Mouse (Mus musculus): ENCODE measurements around the gene Arhgef39. TPM values are rescaled to one million over a fixed set of nuclear protein-coding genes. Genes with fewer than 3 reads are reported as not detected.

Arhgef39 gene
- polyA plus RNA-seq, 1 experiment from 2014 or later = 54.0 TPM

GRCm38 (mm10) chr4:43447251-43447650 lies 52.2 kb downstream of the Arhgef39 start:
- Histone ChIP-seq H3K9ac (no peak overlapping the region), H3K9me3 (no peaks in the 10 kb centered on the region), H3K27ac (no peak overlapping the region), H3K27me3 (0 out of 2 replicates have a peak, but pooled peaks cover 7% of the 10 kb centered on the region), H3K4me1 (peaks cover 13% of the 10 kb centered on the region), H3K36me3 (peaks cover 35% of the 10 kb centered on the region), H3K4me2 (no peak overlapping the region), H3K4me3 (no peak overlapping the region)
- no peak for ATAC-seq (ENCODE audit: borderline replicate concordance, extremely low read depth, low FRiP score, low TSS enrichment)
- 90% methylated on average over 13 of the region's 13 CpGs for WGBS

Other genes starting within 250 kb of the Arhgef39 start
- 0.24 and 0.29 TPM in 2 replicates for gene Atp8b5, start 232.5 kb downstream of the Arhgef39 start, polyA plus RNA-seq (2015; fragmentation: Nextera tagmentation; extraction: Ambion mirVana)
- gene Rusc2, start 117.7 kb downstream of the Arhgef39 start, polyA plus RNA-seq (2015; fragmentation: Nextera tagmentation; extraction: Ambion mirVana) = 13.0 and 14.0 TPM in 2 replicates
- 0.14 and 0.25 TPM in 2 replicates for gene Fam166b, start 70.6 kb downstream of the Arhgef39 start, polyA plus RNA-seq (2015; fragmentation: Nextera tagmentation; extraction: Ambion mirVana)
- 8.3 and 8.5 TPM in 2 replicates for gene Tesk1, start 57.8 kb downstream of the Arhgef39 start, polyA plus RNA-seq (2015; fragmentation: Nextera tagmentation; extraction: Ambion mirVana)
- 1.8 and 3.1 TPM in 2 replicates for gene Cd72, start 45.1 kb downstream of the Arhgef39 start, polyA plus RNA-seq (2015; fragmentation: Nextera tagmentation; extraction: Ambion mirVana)
- 0.14 and 1.2 TPM in 2 replicates for gene Sit1, start 16.0 kb downstream of the Arhgef39 start, polyA plus RNA-seq (2015; fragmentation: Nextera tagmentation; extraction: Ambion mirVana)
- 67.4 and 70.1 TPM in 2 replicates for gene Ccdc107, start 6.8 kb downstream of the Arhgef39 start, polyA plus RNA-seq (2015; fragmentation: Nextera tagmentation; extraction: Ambion mirVana)
- gene Car9, start 7.3 kb upstream of the Arhgef39 start, polyA plus RNA-seq (2015; fragmentation: Nextera tagmentation; extraction: Ambion mirVana) = 4.7 and 6.1 TPM in 2 replicates
- gene Tpm2, start 24.1 kb upstream of the Arhgef39 start, polyA plus RNA-seq (2015; fragmentation: Nextera tagmentation; extraction: Ambion mirVana) = 198 and 216 TPM in 2 replicates
- 62.7 and 63.2 TPM in 2 replicates for gene Creb3, start 62.6 kb upstream of the Arhgef39 start, polyA plus RNA-seq (2015; fragmentation: Nextera tagmentation; extraction: Ambion mirVana)
- 97.9 and 98.2 TPM in 2 replicates for gene Tln1, start 63.0 kb upstream of the Arhgef39 start, polyA plus RNA-seq (2015; fragmentation: Nextera tagmentation; extraction: Ambion mirVana)
- 23.7 and 32.2 TPM in 2 replicates for gene Rgp1, start 79.0 kb upstream of the Arhgef39 start, polyA plus RNA-seq (2015; fragmentation: Nextera tagmentation; extraction: Ambion mirVana)
- gene Gba2, start 79.2 kb upstream of the Arhgef39 start, polyA plus RNA-seq (2015; fragmentation: Nextera tagmentation; extraction: Ambion mirVana) = 19.0 and 21.1 TPM in 2 replicates
- 0.77 and 1.5 TPM in 2 replicates for gene Msmp, start 84.8 kb upstream of the Arhgef39 start, polyA plus RNA-seq (2015; fragmentation: Nextera tagmentation; extraction: Ambion mirVana)
- 9.6 and 10.6 TPM in 2 replicates for gene Npr2, start 132.2 kb upstream of the Arhgef39 start, polyA plus RNA-seq (2015; fragmentation: Nextera tagmentation; extraction: Ambion mirVana)
- 3.9 TPM in 2 replicates for gene Spag8, start 153.9 kb upstream of the Arhgef39 start, polyA plus RNA-seq (2015; fragmentation: Nextera tagmentation; extraction: Ambion mirVana)
- gene Hint2, start 156.8 kb upstream of the Arhgef39 start, polyA plus RNA-seq (2015; fragmentation: Nextera tagmentation; extraction: Ambion mirVana) = 110 and 114 TPM in 2 replicates
- 4.2 and 4.9 TPM in 2 replicates for gene Tmem8b, start 169.3 kb upstream of the Arhgef39 start, polyA plus RNA-seq (2015; fragmentation: Nextera tagmentation; extraction: Ambion mirVana)
- 2.1 and 2.3 TPM in 2 replicates for gene Fam221b, start 169.4 kb upstream of the Arhgef39 start, polyA plus RNA-seq (2015; fragmentation: Nextera tagmentation; extraction: Ambion mirVana)
- gene Olfr70, start 201.1 kb upstream of the Arhgef39 start, polyA plus RNA-seq (2015; fragmentation: Nextera tagmentation; extraction: Ambion mirVana) = not detected in 2 replicates
- gene Olfr71, start 210.6 kb upstream of the Arhgef39 start, polyA plus RNA-seq (2015; fragmentation: Nextera tagmentation; extraction: Ambion mirVana) = not detected in 2 replicates
- gene Hrct1, start 227.5 kb upstream of the Arhgef39 start, polyA plus RNA-seq (2015; fragmentation: Nextera tagmentation; extraction: Ambion mirVana) = 1.1 and 1.3 TPM in 2 replicates
- gene Spaar, start 230.3 kb upstream of the Arhgef39 start, polyA plus RNA-seq (2015; fragmentation: Nextera tagmentation; extraction: Ambion mirVana) = 0.48 and 0.62 TPM in 2 replicates

Data from lung, embryonic 15.5 days (tissue).